Mouse (Mus musculus): ENCODE data around the gene Pip4k2c. TPM values are rescaled to one million over a fixed set of nuclear protein-coding genes. Genes with fewer than 3 reads are reported as not detected.

Gene Pip4k2c
- total RNA-seq, 1 experiment from 2014 or later = 19.7 TPM

GRCm38 (mm10) chr10:127214422-127214803 is 3.0 kb upstream of the Pip4k2c start:
- ATAC-seq (replicated peaks in 1 of 2; ENCODE audit: insufficient read depth in 1 of 2, low FRiP score in 2 of 2, low TSS enrichment in 1 of 2, low read depth in 1 of 2, poor library complexity in 2 of 2, severe bottlenecking in 2 of 2) = no peak

GRCm38 (mm10) chr10:127213704-127214421 is 2.5 kb upstream of the Pip4k2c start:
- ATAC-seq (replicated peaks in 1 of 2; ENCODE audit: insufficient read depth in 1 of 2, low FRiP score in 2 of 2, low TSS enrichment in 1 of 2, low read depth in 1 of 2, poor library complexity in 2 of 2, severe bottlenecking in 2 of 2) = no peak

GRCm38 (mm10) chr10:127213272-127213671 is 1.9 kb upstream of the Pip4k2c start:
- ATAC-seq (replicated peaks in 1 of 2; ENCODE audit: insufficient read depth in 1 of 2, low FRiP score in 2 of 2, low TSS enrichment in 1 of 2, low read depth in 1 of 2, poor library complexity in 2 of 2, severe bottlenecking in 2 of 2) = no peak

GRCm38 (mm10) chr10:127210961-127211405 is 402 bp downstream of the Pip4k2c start:
- peak in 1 of 2 experiments; percentile 30; a peak in 1 of 4 replicates for ATAC-seq (replicated peaks in 1 of 2; ENCODE audit: insufficient read depth in 1 of 2, low FRiP score in 2 of 2, low TSS enrichment in 1 of 2, low read depth in 1 of 2, poor library complexity in 2 of 2, severe bottlenecking in 2 of 2)

GRCm38 (mm10) chr10:127209928-127210570 is 1.3 kb downstream of the Pip4k2c start:
- ATAC-seq (replicated peaks in 1 of 2; ENCODE audit: insufficient read depth in 1 of 2, low FRiP score in 2 of 2, low TSS enrichment in 1 of 2, low read depth in 1 of 2, poor library complexity in 2 of 2, severe bottlenecking in 2 of 2) = no peak

GRCm38 (mm10) chr10:127208921-127209320 is 2.5 kb downstream of the Pip4k2c start:
- ATAC-seq (replicated peaks in 1 of 2; ENCODE audit: insufficient read depth in 1 of 2, low FRiP score in 2 of 2, low TSS enrichment in 1 of 2, low read depth in 1 of 2, poor library complexity in 2 of 2, severe bottlenecking in 2 of 2) = no peak

GRCm38 (mm10) chr10:127205373-127205772 is 6.0 kb downstream of the Pip4k2c start:
- ATAC-seq (replicated peaks in 1 of 2; ENCODE audit: insufficient read depth in 1 of 2, low FRiP score in 2 of 2, low TSS enrichment in 1 of 2, low read depth in 1 of 2, poor library complexity in 2 of 2, severe bottlenecking in 2 of 2) = peak in 1 of 2 experiments; percentile 34; a peak in 1 of 4 replicates

- no peak for ATAC-seq (replicated peaks in 1 of 2; ENCODE audit: insufficient read depth in 1 of 2, low FRiP score in 2 of 2, low TSS enrichment in 1 of 2, low read depth in 1 of 2, poor library complexity in 2 of 2, severe bottlenecking in 2 of 2)
These were observed 6.8 kb downstream of the Pip4k2c start for GRCm38 (mm10) chr10:127204589-127204988.

GRCm38 (mm10) chr10:127203106-127203505 is 8.3 kb downstream of the Pip4k2c start:
- no peak for ATAC-seq (replicated peaks in 1 of 2; ENCODE audit: insufficient read depth in 1 of 2, low FRiP score in 2 of 2, low TSS enrichment in 1 of 2, low read depth in 1 of 2, poor library complexity in 2 of 2, severe bottlenecking in 2 of 2)

- no peak for ATAC-seq (replicated peaks in 1 of 2; ENCODE audit: insufficient read depth in 1 of 2, low FRiP score in 2 of 2, low TSS enrichment in 1 of 2, low read depth in 1 of 2, poor library complexity in 2 of 2, severe bottlenecking in 2 of 2)
These were observed 11.1 kb downstream of the Pip4k2c start for GRCm38 (mm10) chr10:127200279-127200678.

- no peak for ATAC-seq (replicated peaks in 1 of 2; ENCODE audit: insufficient read depth in 1 of 2, low FRiP score in 2 of 2, low TSS enrichment in 1 of 2, low read depth in 1 of 2, poor library complexity in 2 of 2, severe bottlenecking in 2 of 2)
These were observed 11.9 kb downstream of the Pip4k2c start for GRCm38 (mm10) chr10:127199474-127199873.

GRCm38 (mm10) chr10:127199068-127199467 is 12.3 kb downstream of the Pip4k2c start:
- no peak for ATAC-seq (replicated peaks in 1 of 2; ENCODE audit: insufficient read depth in 1 of 2, low FRiP score in 2 of 2, low TSS enrichment in 1 of 2, low read depth in 1 of 2, poor library complexity in 2 of 2, severe bottlenecking in 2 of 2)

- no peak for ATAC-seq (replicated peaks in 1 of 2; ENCODE audit: insufficient read depth in 1 of 2, low FRiP score in 2 of 2, low TSS enrichment in 1 of 2, low read depth in 1 of 2, poor library complexity in 2 of 2, severe bottlenecking in 2 of 2)
These were observed 12.9 kb downstream of the Pip4k2c start for GRCm38 (mm10) chr10:127198492-127198891.

- ATAC-seq (replicated peaks in 1 of 2; ENCODE audit: insufficient read depth in 1 of 2, low FRiP score in 2 of 2, low TSS enrichment in 1 of 2, low read depth in 1 of 2, poor library complexity in 2 of 2, severe bottlenecking in 2 of 2) = no peak
These were observed 13.8 kb downstream of the Pip4k2c start for GRCm38 (mm10) chr10:127197505-127198110.

- ATAC-seq (replicated peaks in 1 of 2; ENCODE audit: insufficient read depth in 1 of 2, low FRiP score in 2 of 2, low TSS enrichment in 1 of 2, low read depth in 1 of 2, poor library complexity in 2 of 2, severe bottlenecking in 2 of 2) = no peak
These were observed 14.3 kb downstream of the Pip4k2c start for GRCm38 (mm10) chr10:127197104-127197503.

GRCm38 (mm10) chr10:127196392-127196791 is 15.0 kb downstream of the Pip4k2c start:
- ATAC-seq (replicated peaks in 1 of 2; ENCODE audit: insufficient read depth in 1 of 2, low FRiP score in 2 of 2, low TSS enrichment in 1 of 2, low read depth in 1 of 2, poor library complexity in 2 of 2, severe bottlenecking in 2 of 2) = no peak

- ATAC-seq (replicated peaks in 1 of 2; ENCODE audit: insufficient read depth in 1 of 2, low FRiP score in 2 of 2, low TSS enrichment in 1 of 2, low read depth in 1 of 2, poor library complexity in 2 of 2, severe bottlenecking in 2 of 2) = no peak; a peak in 1 of 4 replicates
These were observed 15.9 kb downstream of the Pip4k2c start, which contains the start of gene Dtx3 for GRCm38 (mm10) chr10:127195328-127196129. Gene Dtx3 (minus strand): TSS chr10:127195728.
